Comparison of ENCODE assay signal across 17 mouse cellular contexts in the genomic region with DNA sequence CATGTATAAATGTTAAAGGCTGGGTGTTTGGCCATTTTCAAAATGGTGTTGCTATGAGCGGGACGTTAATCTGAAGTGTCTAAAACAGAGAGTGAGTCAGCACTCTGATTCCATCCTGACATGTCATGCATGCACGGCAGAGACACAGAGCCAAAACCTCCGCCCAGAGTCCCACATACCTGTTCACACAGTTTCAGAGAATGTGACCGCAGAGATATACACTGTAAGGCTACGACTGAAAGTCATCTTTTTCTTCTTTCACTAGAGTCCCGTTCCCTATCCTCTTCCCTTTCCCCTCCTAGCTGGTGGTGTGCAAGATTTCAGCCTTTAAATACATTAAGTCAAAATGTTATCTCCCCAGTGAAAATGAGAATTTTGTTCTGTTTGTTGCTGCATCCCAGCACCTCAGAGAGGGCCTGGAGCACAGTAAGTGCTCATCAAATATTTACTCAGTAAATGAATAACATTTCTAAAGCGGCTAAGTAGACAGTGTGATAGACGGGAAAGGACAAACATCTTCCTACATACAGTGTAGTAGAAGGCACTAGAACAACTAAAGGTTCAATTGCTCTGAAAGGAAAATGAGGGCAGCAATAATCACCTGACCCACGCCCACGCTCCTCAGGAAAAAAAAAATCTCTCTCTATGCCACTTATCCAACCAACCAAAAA. TPM values are rescaled to one million over a fixed set of nuclear protein-coding genes. Genes with fewer than 3 reads are reported as not detected.
DNase-seq lines count a peak whose midpoint lies in the region; ATAC-seq and TF ChIP-seq lines count a peak whose summit lies in the region.
"Had no signal": no experiment of that assay in that cellular context is flagged by ENCODE, and none has a peak within 500 bp of the region (broad histone marks: within the 10 kb centered on the region; RNA-seq: fewer than 3 reads in every experiment).

No protein-coding gene starts in this region.

- WGBS in kidney, embryonic 15.5 days: 73% methylated on average over 11 of the region's 11 CpGs
- WGBS in intestine, postnatal 0 days: 48% methylated on average over 11 of the region's 11 CpGs
- WGBS in lung, postnatal 0 days: 48% methylated on average over 11 of the region's 11 CpGs
- 91% methylated on average over 11 of the region's 11 CpGs for WGBS in hindbrain, embryonic 11.5 days
- WGBS in forebrain, embryonic 16.5 days: 92% methylated on average over 11 of the region's 11 CpGs

- no peaks in the 10 kb centered on the region for H3K9me3 ChIP-seq in kidney, embryonic 15.5 days (replicated peaks)
- no peaks in the 10 kb centered on the region for H3K9me3 ChIP-seq in intestine, postnatal 0 days (ENCODE audit: control insufficient read depth)
- H3K9me3 ChIP-seq in lung, postnatal 0 days (ENCODE audit: low read length): no peaks in the 10 kb centered on the region
- H3K9me3 ChIP-seq in hindbrain, embryonic 11.5 days (ENCODE audit: control insufficient read depth, low read length): no peaks in the 10 kb centered on the region
- H3K9me3 ChIP-seq in forebrain, embryonic 16.5 days (ENCODE audit: control insufficient read depth, low read length): no peaks in the 10 kb centered on the region
- H3K9me3 ChIP-seq: embryonic facial prominence, embryonic 15.5 days; hindbrain, embryonic 12.5 days; megakaryocyte, embryonic 14.5 days; neural tube, embryonic 12.5 days had no signal

- DNase-seq in kidney, adult 18-20 months: no peak
- DNase-seq in lung, postnatal 0 days (ENCODE audit: low spot score): peak; percentile 43
- DNase-seq in hindbrain, embryonic 11.5 days (ENCODE audit: low spot score): no peak
- DNase-seq in frontal cortex, postnatal 25 days (ENCODE audit: low spot score in 2 of 2): no peak
- DNase-seq: cerebellum, postnatal 10 days; embryo, embryonic 11 days; thymus, postnatal 25 days had no signal

- H3K36me3 ChIP-seq in kidney, embryonic 15.5 days: peaks cover 11% of the 10 kb centered on the region; the same call in 1 of the 2 replicates
- no peaks in the 10 kb centered on the region for H3K36me3 ChIP-seq in intestine, postnatal 0 days (ENCODE audit: control insufficient read depth, insufficient read depth)
- H3K36me3 ChIP-seq in lung, postnatal 0 days (ENCODE audit: insufficient read depth, low read length): peaks cover 6% of the 10 kb centered on the region; the same call in 1 of the 2 replicates
- H3K36me3 ChIP-seq in hindbrain, embryonic 11.5 days (ENCODE audit: control insufficient read depth, insufficient read depth, low read length): no peaks in the 10 kb centered on the region
- no peaks in the 10 kb centered on the region for H3K36me3 ChIP-seq in forebrain, embryonic 16.5 days (ENCODE audit: control insufficient read depth, insufficient read depth)

- TF ChIP-seq EP300 in lung, postnatal 0 days (IDR thresholded peaks at IDR 0.05): no peak; the same call in 1 of the 2 replicates

- no peak overlapping the region for H3K9ac ChIP-seq in kidney, embryonic 15.5 days
- H3K9ac ChIP-seq in intestine, postnatal 0 days (ENCODE audit: low read depth, low read length): no peak overlapping the region
- H3K9ac ChIP-seq in lung, postnatal 0 days (replicated peaks; ENCODE audit: low read depth): no peak overlapping the region
- H3K9ac ChIP-seq in hindbrain, embryonic 11.5 days (ENCODE audit: low read depth, low read length): no peak overlapping the region
- no peak overlapping the region for H3K9ac ChIP-seq in forebrain, embryonic 16.5 days (replicated peaks; ENCODE audit: low read depth, low read length)
- H3K9ac ChIP-seq: embryonic facial prominence, embryonic 15.5 days; hindbrain, embryonic 12.5 days; neural tube, embryonic 12.5 days had no signal

- peaks cover 14% of the 10 kb centered on the region for H3K4me1 ChIP-seq in kidney, embryonic 15.5 days
- H3K4me1 ChIP-seq in brown adipose tissue, adult 24 weeks (ENCODE audit: control insufficient read depth, insufficient read depth, insufficient read length, low read length): peaks cover 10% of the 10 kb centered on the region; the same call in 1 of the 2 replicates
- H3K4me1 ChIP-seq in intestine, postnatal 0 days (replicated peaks; ENCODE audit: control insufficient read depth, insufficient read depth, low read length): no peaks in the 10 kb centered on the region
- peaks cover 15% of the 10 kb centered on the region for H3K4me1 ChIP-seq in lung, postnatal 0 days (ENCODE audit: insufficient read depth, low read depth, low read length)
- H3K4me1 ChIP-seq in hindbrain, embryonic 11.5 days (replicated peaks; ENCODE audit: control insufficient read depth, insufficient read depth, low read length): no peaks in the 10 kb centered on the region
- H3K4me1 ChIP-seq in forebrain, embryonic 16.5 days (replicated peaks; ENCODE audit: control insufficient read depth, insufficient read depth, low read length): peaks cover 3% of the 10 kb centered on the region; the same call in 1 of the 2 replicates
- H3K4me1 ChIP-seq: hindbrain, embryonic 12.5 days; megakaryocyte, embryonic 14.5 days had no signal

- H3K4me2 ChIP-seq in kidney, embryonic 15.5 days: no peak overlapping the region
- no peak overlapping the region; the same call in none of the 2 replicates for H3K4me2 ChIP-seq in intestine, postnatal 0 days (replicated peaks; ENCODE audit: low read depth)
- no peak overlapping the region; the same call in 1 of the 2 replicates for H3K4me2 ChIP-seq in lung, postnatal 0 days (replicated peaks; ENCODE audit: low read depth, low read length)
- H3K4me2 ChIP-seq in hindbrain, embryonic 11.5 days (replicated peaks; ENCODE audit: low read depth, low read length): no peak overlapping the region
- H3K4me2 ChIP-seq in forebrain, embryonic 16.5 days (ENCODE audit: low read length): no peak overlapping the region
- H3K4me2 ChIP-seq: embryonic facial prominence, embryonic 15.5 days; hindbrain, embryonic 12.5 days; neural tube, embryonic 12.5 days had no signal

- no peaks in the 10 kb centered on the region for H3K27me3 ChIP-seq in kidney, embryonic 15.5 days
- no peaks in the 10 kb centered on the region for H3K27me3 ChIP-seq in intestine, postnatal 0 days (replicated peaks; ENCODE audit: control insufficient read depth, insufficient read depth, low read length)
- no peaks in the 10 kb centered on the region for H3K27me3 ChIP-seq in lung, postnatal 0 days (replicated peaks; ENCODE audit: insufficient read depth, low read length)
- H3K27me3 ChIP-seq in hindbrain, embryonic 11.5 days (ENCODE audit: control insufficient read depth, insufficient read depth, low read length): no peaks in the 10 kb centered on the region
- H3K27me3 ChIP-seq in forebrain, embryonic 16.5 days (replicated peaks; ENCODE audit: control insufficient read depth, insufficient read depth, low read length): no peaks in the 10 kb centered on the region
- H3K27me3 ChIP-seq: embryonic facial prominence, embryonic 15.5 days; hindbrain, embryonic 12.5 days; neural tube, embryonic 12.5 days; Patski had no signal

- peak overlapping the region; percentile 25; the same call in 1 of the 2 replicates for H3K27ac ChIP-seq in kidney, embryonic 15.5 days
- H3K27ac ChIP-seq in brown adipose tissue, adult 24 weeks (replicated peaks; ENCODE audit: low read depth, low read length): peak overlapping the region; percentile 27
- 0 out of 2 replicates have a peak overlapping the region, but pooled peaks have one; percentile 1 for H3K27ac ChIP-seq in intestine, postnatal 0 days (ENCODE audit: low read depth, low read length)
- peak overlapping the region; percentile 62 for H3K27ac ChIP-seq in lung, postnatal 0 days (ENCODE audit: low read length)
- H3K27ac ChIP-seq in hindbrain, embryonic 11.5 days (ENCODE audit: low read depth, low read length): no peak overlapping the region
- no peak overlapping the region for H3K27ac ChIP-seq in forebrain, embryonic 16.5 days (ENCODE audit: low read length)
- H3K27ac ChIP-seq: embryonic facial prominence, embryonic 15.5 days; hindbrain, embryonic 12.5 days; neural tube, embryonic 12.5 days had no signal

- no peak overlapping the region for H3K4me3 ChIP-seq in kidney, embryonic 15.5 days (replicated peaks)
- H3K4me3 ChIP-seq in brown adipose tissue, adult 24 weeks (ENCODE audit: insufficient read depth, low read depth, low read length): no peak overlapping the region
- H3K4me3 ChIP-seq in intestine, postnatal 0 days (ENCODE audit: low read depth, low read length): no peak overlapping the region
- H3K4me3 ChIP-seq in lung, postnatal 0 days (ENCODE audit: low read depth, low read length): no peak overlapping the region
- H3K4me3 ChIP-seq in hindbrain, embryonic 11.5 days (ENCODE audit: low read depth, low read length): no peak overlapping the region
- no peak overlapping the region for H3K4me3 ChIP-seq in forebrain, embryonic 16.5 days (replicated peaks; ENCODE audit: low read length)
- H3K4me3 ChIP-seq: embryonic facial prominence, embryonic 15.5 days; hindbrain, embryonic 12.5 days; megakaryocyte, embryonic 14.5 days; neural tube, embryonic 12.5 days had no signal

- no peak for ATAC-seq in kidney, embryonic 15.5 days (replicated peaks; ENCODE audit: low FRiP score)
- peak; percentile 35; the same call in 1 of the 2 replicates for ATAC-seq in intestine, postnatal 0 days
- ATAC-seq in lung, postnatal 0 days: peak; percentile 63
- ATAC-seq in hindbrain, embryonic 11.5 days (ENCODE audit: low FRiP score): no peak
- ATAC-seq in forebrain, embryonic 16.5 days: no peak
- ATAC-seq: inflammation-experienced regulatory T-cells, adult 6 months; Patski had no signal

- no peak for TF ChIP-seq CTCF in intestine, postnatal 0 days (IDR thresholded peaks at IDR 0.05; ENCODE audit: low read depth)
- TF ChIP-seq CTCF in lung, postnatal 0 days (IDR thresholded peaks at IDR 0.05): no peak

RNA-seq across cellular contexts. Expression of a gene that starts 59.5 kb away (rescaled TPM):
- polyA plus RNA-seq in kidney, embryonic 15.5 days (2015; fragmentation: Nextera tagmentation; extraction: Ambion mirVana): 72.4 and 77.0 TPM in 2 replicates
- polyA plus RNA-seq in brown adipose tissue, adult 24 weeks (2012; ENCODE audit: insufficient read depth, insufficient read length, missing spikeins): 4.4 and 9.1 TPM in 2 replicates
- polyA plus RNA-seq in intestine, postnatal 0 days (2015; fragmentation: Nextera tagmentation; extraction: Ambion mirVana): 15.8 and 18.4 TPM in 2 replicates
- 108 and 132 TPM in 2 replicates for polyA plus RNA-seq in lung, postnatal 0 days (2015; fragmentation: Nextera tagmentation; extraction: Ambion mirVana)
- polyA plus RNA-seq in hindbrain, embryonic 11.5 days (2014; fragmentation: Nextera tagmentation; extraction: Ambion mirVana): 116 and 156 TPM in 2 replicates
- 79.4 and 98.0 TPM in 2 replicates for polyA plus RNA-seq in forebrain, embryonic 16.5 days (2015; fragmentation: Nextera tagmentation; extraction: Ambion mirVana)

Comparison
In these comparisons a context has a peak if more than half of its experiments do, and no peak if none do; other contexts are left out.
1. ATAC-seq: peak in intestine, postnatal 0 days (single experiment) and lung, postnatal 0 days (single experiment); none in kidney, embryonic 15.5 days (single experiment), hindbrain, embryonic 11.5 days (single experiment) and forebrain, embryonic 16.5 days (single experiment).
2. H3K27ac ChIP-seq: peak in kidney, embryonic 15.5 days (single experiment), brown adipose tissue, adult 24 weeks (single experiment), intestine, postnatal 0 days (single experiment) and lung, postnatal 0 days (single experiment); none in hindbrain, embryonic 11.5 days (single experiment) and forebrain, embryonic 16.5 days (single experiment).